Mouse (Mus musculus) liver, adult (tissue): ENCODE measurements around the gene Tcirg1.

ENCODE experiments used
- GATA4 ChIP-seq: IDR thresholded peaks from 2 replicates; pipeline ENCODE4 v1.6.1; 2014; ENCODE audit warnings: mild to moderate bottlenecking, low read length; ENCODE audit not compliant: insufficient replicate concordance

The Tcirg1 gene

GRCm38 (mm10) chr19:3893545-3894116 lies 13.3 kb downstream of the Tcirg1 start:
- no peak for TF ChIP-seq GATA4

DNA sequence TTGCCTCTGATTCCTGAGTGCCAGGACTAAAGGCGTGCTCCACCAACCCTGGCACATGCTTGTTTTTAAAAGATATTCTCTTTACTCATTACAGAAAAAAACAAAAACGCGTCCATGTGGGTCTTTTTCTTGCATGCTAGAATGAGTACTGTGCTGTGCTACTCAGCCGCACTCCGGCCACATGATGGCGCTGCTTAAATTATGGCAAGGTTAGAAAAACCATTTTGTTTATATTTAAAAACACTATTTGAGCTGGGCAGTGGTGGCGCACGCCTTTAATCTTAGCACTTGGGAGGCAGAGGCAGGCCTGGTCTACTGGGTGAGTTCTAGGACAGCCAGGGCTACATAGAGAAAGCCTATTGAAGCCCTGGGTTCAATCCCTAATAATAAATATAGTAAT lies 16.8 kb downstream of the Tcirg1 start:
- TF ChIP-seq GATA4: no peak

GRCm38 (mm10) chr19:3889096-3889495 lies 17.8 kb downstream of the Tcirg1 start:
- no peak for TF ChIP-seq GATA4

GRCm38 (mm10) chr19:3884325-3884990 lies 22.5 kb downstream of the Tcirg1 start:
- TF ChIP-seq GATA4: no peak

DNA sequence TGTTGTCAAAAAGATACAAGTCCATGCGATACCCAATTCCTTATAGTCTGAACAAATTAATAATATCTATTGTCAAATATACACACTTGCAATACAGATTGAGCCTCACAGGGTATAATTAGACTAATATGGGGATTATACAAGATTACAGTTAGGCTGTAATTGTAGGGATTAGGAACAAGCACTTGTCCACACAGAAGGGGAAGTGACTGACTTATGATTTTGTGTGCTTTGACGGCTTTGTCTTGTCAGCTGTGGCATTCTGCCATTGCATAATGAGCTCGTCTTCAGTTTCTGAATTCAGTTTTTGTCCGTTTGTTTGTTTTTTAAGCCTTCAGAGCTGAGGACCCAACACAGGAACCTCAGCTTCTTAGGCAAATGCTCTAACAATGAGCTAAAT lies 24.7 kb downstream of the Tcirg1 start:
- no peak for TF ChIP-seq GATA4

GRCm38 (mm10) chr19:3880054-3880848 lies 26.7 kb downstream of the Tcirg1 start:
- no peak for TF ChIP-seq GATA4

DNA sequence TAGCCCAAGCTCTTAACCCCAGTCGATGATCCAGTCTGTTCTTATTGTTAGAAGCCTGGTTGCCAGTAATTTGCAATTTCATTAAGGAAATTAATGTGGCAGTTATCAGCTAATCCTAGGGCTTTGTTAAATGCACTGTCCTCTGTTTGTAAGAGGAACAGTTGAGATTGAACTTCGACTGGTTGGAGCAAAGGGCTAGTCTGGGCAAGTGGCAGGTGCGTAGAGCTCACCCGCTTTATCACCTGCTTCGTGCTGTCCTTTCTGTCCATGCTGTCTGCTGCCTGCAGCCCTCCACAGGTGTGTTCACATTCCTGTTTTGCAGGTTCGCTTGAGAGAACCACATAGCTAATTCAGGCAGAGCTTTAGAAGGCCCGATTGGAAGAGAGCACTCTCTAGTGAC lies 31.9 kb downstream of the Tcirg1 start:
- no peak for TF ChIP-seq GATA4

DNA sequence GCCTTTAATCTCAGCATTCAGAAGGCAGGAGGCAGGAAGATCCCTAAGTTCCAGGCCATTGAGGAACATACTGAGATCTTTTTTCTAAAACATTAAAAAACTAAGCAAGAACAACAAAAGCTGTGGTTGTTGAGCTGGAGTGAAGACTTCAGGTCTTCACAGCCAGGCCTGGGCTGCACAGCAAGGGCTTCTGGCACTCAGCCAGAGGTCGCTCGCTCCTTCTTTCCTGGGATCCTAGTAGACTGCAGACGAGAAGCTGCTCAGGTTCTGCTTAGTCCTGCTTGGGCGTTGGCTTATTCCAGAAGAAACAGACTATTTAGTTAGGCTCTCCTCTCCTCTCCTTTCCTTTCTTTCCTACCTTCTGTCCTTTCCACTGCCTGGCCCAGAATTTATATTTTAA lies 34.6 kb downstream of the Tcirg1 start:
- no peak for TF ChIP-seq GATA4

DNA sequence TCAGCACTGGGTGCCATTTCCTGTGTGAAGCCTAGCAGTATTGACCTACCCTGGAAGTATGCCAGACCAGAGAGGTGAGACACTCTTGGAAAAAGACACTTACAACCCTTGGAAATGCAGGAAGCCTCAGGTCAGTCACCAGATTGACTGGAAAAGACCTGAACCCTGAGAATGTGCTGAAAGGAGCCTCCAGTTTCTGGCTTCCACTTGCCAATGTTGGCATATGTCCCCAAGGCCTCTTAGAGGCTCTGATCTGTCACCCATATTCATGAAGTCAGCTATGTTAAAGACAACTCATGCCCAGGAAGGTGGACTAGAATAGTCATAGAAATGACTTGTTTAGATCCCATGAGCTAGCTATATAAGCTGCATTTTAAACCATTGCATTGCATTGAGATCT lies 35.5 kb downstream of the Tcirg1 start:
- no peak for TF ChIP-seq GATA4

DNA sequence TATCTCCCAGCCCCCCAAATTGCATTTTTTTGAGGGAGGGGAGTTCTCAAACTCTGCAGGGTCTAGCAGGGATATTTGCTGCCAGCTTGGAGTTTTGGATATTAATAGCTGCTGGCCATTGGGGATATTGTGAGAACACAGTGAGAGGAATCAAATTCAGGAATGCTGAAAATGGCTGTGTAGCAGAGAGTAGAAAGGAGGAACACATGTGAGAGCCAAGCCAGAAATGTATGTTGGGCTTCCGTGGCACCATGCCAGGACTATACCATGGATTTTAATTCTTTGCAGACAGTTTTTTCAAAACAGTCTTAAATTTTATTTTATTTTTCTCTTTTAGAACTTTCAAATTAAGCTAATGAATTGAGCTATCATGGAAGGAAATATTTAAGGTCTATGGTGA lies 38.6 kb downstream of the Tcirg1 start:
- no peak for TF ChIP-seq GATA4

GRCm38 (mm10) chr19:3864960-3865359 lies 42.0 kb downstream of the Tcirg1 start:
- TF ChIP-seq GATA4: no peak

- no peak for TF ChIP-seq GATA4
These were observed 44.2 kb downstream of the Tcirg1 start for GRCm38 (mm10) chr19:3862713-3863112.

DNA sequence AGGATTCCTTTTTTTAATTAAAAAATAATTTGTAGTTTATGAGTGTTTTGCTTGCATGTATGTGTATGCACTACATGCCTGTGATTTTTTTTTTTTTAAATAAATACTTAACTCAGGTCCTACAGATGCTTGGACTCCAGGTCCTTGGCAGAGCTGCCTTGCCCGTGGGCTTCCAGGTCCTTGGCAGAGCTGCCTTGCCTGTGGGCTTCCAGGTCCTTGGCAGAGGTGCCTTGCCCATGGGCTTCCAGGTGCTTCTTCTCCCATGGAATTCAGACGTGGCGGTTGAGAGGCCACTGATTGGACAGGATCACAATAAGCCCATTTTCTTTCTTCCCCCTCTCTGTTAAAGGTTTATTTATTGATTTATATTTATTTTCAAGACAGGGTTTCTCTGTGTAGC lies 49.7 kb downstream of the Tcirg1 start:
- TF ChIP-seq GATA4: no peak

DNA sequence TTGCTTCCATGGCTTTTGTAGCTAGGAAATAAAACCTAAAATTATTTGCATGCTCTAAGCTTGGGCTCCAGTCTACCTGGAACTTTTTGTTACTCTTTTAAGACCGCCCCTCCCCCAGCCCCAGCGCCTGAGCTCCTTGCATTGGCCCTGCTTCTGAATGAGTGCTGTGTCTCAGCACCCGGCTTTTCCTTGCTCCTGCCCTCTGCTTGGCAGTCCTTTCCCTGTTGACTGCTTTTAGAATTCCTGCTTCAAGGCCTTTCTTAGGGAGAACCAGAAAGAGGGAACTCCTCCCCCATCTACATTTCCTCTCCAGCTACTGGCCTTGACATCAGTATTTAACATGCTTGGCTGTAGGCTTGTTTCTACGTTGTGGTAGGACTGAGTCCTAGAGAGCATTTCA lies 51.3 kb downstream of the Tcirg1 start:
- no peak for TF ChIP-seq GATA4

DNA sequence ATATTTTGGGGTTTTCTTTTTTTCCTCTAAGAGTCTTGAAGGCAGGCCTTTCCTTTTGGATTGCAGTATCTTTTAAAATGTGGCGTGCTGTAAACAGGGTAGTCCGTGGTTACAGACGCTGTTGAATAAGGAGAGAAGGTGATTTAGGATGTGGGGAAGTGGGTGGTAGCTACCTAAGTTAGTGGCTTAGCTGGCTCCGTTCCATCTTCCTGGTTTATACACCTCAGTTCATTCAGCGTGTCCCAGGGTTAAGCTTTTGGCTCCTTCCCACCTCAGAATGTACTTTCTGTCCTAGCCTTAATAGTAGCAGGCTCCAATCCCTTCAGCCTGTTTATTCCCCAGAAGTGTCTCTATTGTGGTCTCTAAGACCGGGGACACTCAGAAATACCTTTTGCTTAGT lies 51.8 kb downstream of the Tcirg1 start:
- no peak for TF ChIP-seq GATA4

DNA sequence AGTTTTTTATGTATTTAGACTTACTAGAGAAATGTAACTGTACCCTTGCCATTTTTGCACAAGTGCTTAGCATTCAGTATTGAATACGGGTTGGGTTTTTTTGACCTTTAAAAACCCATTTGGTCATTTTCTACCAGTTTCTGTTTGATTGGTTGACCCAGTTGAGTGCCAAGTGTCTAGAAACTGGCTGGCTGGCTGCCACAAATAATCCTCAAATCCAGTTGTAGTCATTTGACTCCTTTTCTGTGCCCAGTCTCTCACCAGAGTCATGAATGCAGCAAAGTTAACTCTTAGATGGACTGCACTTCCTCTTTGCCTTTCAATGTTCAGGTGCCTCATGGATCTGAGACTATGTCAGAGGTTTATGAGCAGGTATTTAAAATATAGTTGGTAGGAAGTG lies 53.0 kb downstream of the Tcirg1 start:
- no peak for TF ChIP-seq GATA4

DNA sequence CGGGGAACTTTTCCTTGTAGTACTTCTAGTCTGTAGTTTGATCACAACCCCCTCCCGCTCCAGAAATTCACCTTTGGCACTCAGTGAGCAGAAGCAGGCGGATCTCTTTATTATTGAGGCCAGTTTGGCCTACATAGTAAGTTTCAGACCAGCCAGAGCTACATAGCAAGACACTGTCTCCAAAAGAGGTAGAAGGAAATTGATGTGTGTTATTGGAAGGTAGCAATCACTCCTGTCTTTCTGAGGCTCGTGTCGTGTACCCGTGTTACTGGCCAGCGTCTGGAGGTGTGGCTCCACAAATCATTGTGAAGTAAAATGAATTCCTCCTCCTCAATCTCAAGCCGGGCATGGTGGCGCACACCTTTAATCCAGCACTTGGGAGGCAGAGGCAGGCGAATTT lies 53.8 kb downstream of the Tcirg1 start:
- TF ChIP-seq GATA4: no peak
